Mouse (Mus musculus) liver, embryonic 14.5 days (tissue): ENCODE measurements at regions not wholly inside any gene's neighbourhood (a gene's known extent, or its start where the extent isn't known, plus 50 kb on each side); places are given as distances from the start of the nearest gene placed in this dataset.
A peak's percentile ranks its signal among the peaks of the same experiment; 100 is the strongest.

ENCODE experiments used
- ATAC-seq: fragments of 200-750 bp; cut with Nextera tagmentation; 2 replicates; pipeline ENCODE4 v1.8.0; 2017; ENCODE audit warnings: moderate number of reproducible peaks, mild to moderate bottlenecking, moderate library complexity; ENCODE audit not compliant: insufficient read depth
- DNase-seq, 3 experiments: peaks; one replicate each; pipeline ENCODE4 v3.0.0-alpha.2; 2012 to 2013; ENCODE audit warnings: low read depth in 3 of 3, low spot score in 3 of 3
- H3K27ac ChIP-seq: fragments of 300-500 bp; sonication (generic); 2 replicates; pipeline ENCODE4 v1.5.1; 2014; ENCODE audit warnings: moderate library complexity, mild to moderate bottlenecking, control low read depth, inconsistent platforms
- H3K27me3 ChIP-seq: fragments of 300-500 bp; sonication (generic); 2 replicates; pipeline ENCODE4 v1.6.1; 2014; ENCODE audit warnings: mild to moderate bottlenecking, low read length, moderate library complexity; ENCODE audit not compliant: control insufficient read depth, insufficient read depth
- H3K36me3 ChIP-seq: fragments of 300-500 bp; sonication (generic); replicated peaks from 2 replicates; pipeline ENCODE4 v1.6.1; 2014; ENCODE audit warnings: low read depth; ENCODE audit not compliant: control insufficient read depth, insufficient read depth
- H3K4me1 ChIP-seq, 2 experiments: fragments of 200-500 bp in 1 of 2; fragments of 300-500 bp in 1 of 2; sonication (generic) in 1 of 2; replicated peaks; 2 replicates each; pipeline ENCODE4 v1.6.1; 2012 to 2014; ENCODE audit warnings: antibody characterized with exemption in 1 of 2, inconsistent platforms in 1 of 2, low read length in 1 of 2; ENCODE audit not compliant: control insufficient read depth in 2 of 2, insufficient read depth in 2 of 2
- H3K4me2 ChIP-seq: fragments of 300-500 bp; sonication (generic); 2 replicates; pipeline ENCODE4 v1.6.1; 2014; ENCODE audit warnings: low read depth, mild to moderate bottlenecking, control low read depth, moderate library complexity
- H3K4me3 ChIP-seq, 2 experiments: fragments of 200-500 bp in 1 of 2; fragments of 300-500 bp in 1 of 2; sonication (generic) in 1 of 2; 2 replicates each; pipeline ENCODE4 v1.5.1; 2012 to 2014; ENCODE audit warnings: low read depth in 2 of 2, low read length in 2 of 2, mild to moderate bottlenecking in 2 of 2, control low read depth in 1 of 2, inconsistent platforms in 1 of 2, moderate library complexity in 1 of 2; ENCODE audit not compliant: insufficient read depth in 1 of 2
- H3K9ac ChIP-seq: fragments of 300-500 bp; sonication (generic); replicated peaks from 2 replicates; pipeline ENCODE4 v1.6.1; 2014; ENCODE audit warnings: mild to moderate bottlenecking, control low read depth, moderate library complexity
- H3K9me3 ChIP-seq: fragments of 300-500 bp; sonication (generic); 2 replicates; pipeline ENCODE4 v1.6.1; 2016; ENCODE audit warnings: low read length, mixed read lengths; ENCODE audit not compliant: control insufficient read depth
- CTCF ChIP-seq: IDR thresholded peaks from 2 replicates; pipeline ENCODE4 v1.5.1; 2016; ENCODE audit warnings: antibody characterized with exemption, low read depth, control low read depth
- EP300 ChIP-seq: IDR thresholded peaks from 2 replicates; pipeline ENCODE4 v1.6.1; 2016; ENCODE audit warnings: antibody characterized with exemption, low read depth
- WGBS: fragments of 180-500 bp; shearing (Covaris S2); extraction: QIAGEN DNeasy Blood & Tissue Kit; methylation state at CpG from one replicate; pipeline ENCODE4 v1.1.7; 2014; ENCODE audit not compliant: insufficient replicate concordance; 5-methylcytosine and 5-hydroxymethylcytosine counted together

- Histone ChIP-seq H3K4me3 (no peak overlapping the region), H3K4me2 (no peak overlapping the region), H3K4me1 (peaks cover 0 to 6% of the 10 kb centered on the region in 2 experiments; a peak in 2 of 4 replicates), H3K9ac (no peak overlapping the region), H3K27ac (no peak overlapping the region), H3K27me3 (no peaks in the 10 kb centered on the region), H3K36me3 (no peaks in the 10 kb centered on the region), H3K9me3 (no peaks in the 10 kb centered on the region)
- TF ChIP-seq CTCF (peak; percentile 85), EP300 (no peak)
- WGBS: 57% methylated on average over 9 of the region's 9 CpGs
- peak; percentile 41 to 47 (median 43) for DNase-seq
- ATAC-seq: no peak
Measured at GRCm38 (mm10) chr2:103848923-103849700, 51.7 kb upstream of the Caprin1 start.

GRCm38 (mm10) chr2:103849766-103850530 lies 52.5 kb upstream of the Caprin1 start:
- Histone ChIP-seq H3K4me3 (no peak overlapping the region), H3K9ac (no peak overlapping the region), H3K4me1 (peaks cover 0 to 6% of the 10 kb centered on the region in 2 experiments; a peak in 2 of 4 replicates), H3K36me3 (no peaks in the 10 kb centered on the region), H3K27ac (no peak overlapping the region), H3K27me3 (no peaks in the 10 kb centered on the region), H3K9me3 (no peaks in the 10 kb centered on the region), H3K4me2 (no peak overlapping the region)
- ATAC-seq (no peak), DNase-seq (no peak)
- TF ChIP-seq EP300: no peak
- TF ChIP-seq CTCF: no peak
- WGBS: 64% methylated on average over 9 of the region's 9 CpGs

GRCm38 (mm10) chr2:103850531-103850816 lies 53.0 kb upstream of the Caprin1 start:
- Histone ChIP-seq H3K27me3 (no peaks in the 10 kb centered on the region), H3K9me3 (no peaks in the 10 kb centered on the region), H3K4me1 (peaks cover 0 to 6% of the 10 kb centered on the region in 2 experiments; a peak in 2 of 4 replicates), H3K4me3 (no peak overlapping the region), H3K36me3 (no peaks in the 10 kb centered on the region), H3K9ac (no peak overlapping the region), H3K4me2 (no peak overlapping the region), H3K27ac (no peak overlapping the region)
- no peak for DNase-seq
- ATAC-seq: no peak
- TF ChIP-seq EP300: no peak
- no peak for TF ChIP-seq CTCF
- WGBS: 44% methylated on average over 5 of the region's 5 CpGs

- no peak for TF ChIP-seq EP300
- TF ChIP-seq CTCF: no peak
- Histone ChIP-seq H3K36me3 (no peaks in the 10 kb centered on the region), H3K27me3 (no peaks in the 10 kb centered on the region), H3K9me3 (no peaks in the 10 kb centered on the region), H3K9ac (no peak overlapping the region), H3K4me2 (no peak overlapping the region), H3K4me3 (no peak overlapping the region), H3K4me1 (peaks cover 0 to 6% of the 10 kb centered on the region in 2 experiments; a peak in 2 of 4 replicates), H3K27ac (no peak overlapping the region)
- WGBS: 68% methylated on average over 3 of the region's 3 CpGs
- ATAC-seq: no peak
- no peak for DNase-seq
Measured at GRCm38 (mm10) chr2:103851171-103851570, 53.7 kb upstream of the Caprin1 start.

- 70% methylated on average over 8 of the region's 8 CpGs for WGBS
- H3K27ac ChIP-seq: no peak overlapping the region
- no peaks in the 10 kb centered on the region for H3K27me3 ChIP-seq
- no peak for TF ChIP-seq CTCF
- no peak overlapping the region for H3K4me3 ChIP-seq
- no peaks in the 10 kb centered on the region for H3K4me1 ChIP-seq
- no peak for DNase-seq
- ATAC-seq: no peak
- H3K9ac ChIP-seq: no peak overlapping the region
- no peak overlapping the region for H3K4me2 ChIP-seq
- no peaks in the 10 kb centered on the region for H3K36me3 ChIP-seq
- H3K9me3 ChIP-seq: no peaks in the 10 kb centered on the region
Measured at GRCm38 (mm10) chr2:103861226-103861625, 63.8 kb upstream of the Caprin1 start.
